Mouse (Mus musculus): ENCODE data around the gene Rbm15.

DNA sequence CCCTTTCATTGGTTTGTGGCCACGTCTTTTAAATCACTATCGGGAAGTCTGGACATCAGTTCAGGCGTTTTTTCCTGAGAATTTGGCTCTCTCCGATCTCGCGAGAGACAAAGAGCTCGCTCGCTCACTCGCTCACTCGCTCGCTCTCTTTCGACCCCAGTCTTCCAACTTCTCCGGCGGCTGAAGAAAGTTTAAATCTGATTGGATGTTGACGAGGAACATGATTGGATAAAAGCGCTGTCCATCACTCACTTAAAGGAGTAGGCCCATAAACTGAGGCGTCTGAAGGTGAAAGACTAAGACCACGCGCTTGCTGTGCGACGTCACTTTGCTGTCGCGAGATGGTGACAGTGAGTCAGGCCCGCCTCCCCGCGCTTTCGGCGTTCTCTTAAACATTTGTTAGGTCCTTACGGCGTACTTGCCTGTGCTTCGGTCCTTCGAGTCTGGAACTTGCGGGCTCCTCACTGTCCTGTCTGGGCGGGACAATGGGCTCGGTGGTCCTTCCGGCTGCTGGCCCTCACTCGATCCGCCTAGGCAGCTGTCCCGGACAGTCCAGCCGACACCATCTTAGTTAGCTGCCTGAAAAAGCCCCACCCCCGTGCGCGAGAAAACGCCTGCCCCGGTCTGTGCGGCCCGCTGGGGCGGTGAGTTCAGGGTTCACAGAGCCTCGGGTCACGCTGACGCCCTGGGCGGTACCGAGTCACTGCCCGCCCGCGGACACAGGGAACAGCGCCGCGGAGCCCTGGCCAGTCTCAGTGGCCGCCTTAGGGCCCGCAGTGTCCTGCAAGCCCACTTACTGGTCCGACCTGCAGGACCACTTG is at the start of gene Rbm15:
- TF ChIP-seq POLR2A (IDR thresholded peaks at IDR 0.05; ENCODE audit: control insufficient read depth, low read depth, low read length) (peak; percentile 70), CTCF (IDR thresholded peaks at IDR 0.05; ENCODE audit: control insufficient read depth, insufficient read depth, insufficient replicate concordance, low read depth, low read length) (no peak)
